Mouse (Mus musculus) G1E (cell line): Measurements from ENCODE around the gene Tm7sf3.

Experiments used
- CTCF ChIP-seq: IDR thresholded peaks from 2 replicates; pipeline ENCODE4 v1.5.1; 2012; ENCODE audit warnings: low read depth, low read length, inconsistent platforms, mixed read lengths
- GATA1 ChIP-seq: IDR thresholded peaks from 2 replicates; pipeline ENCODE4 v1.6.1; 2012; ENCODE audit warnings: borderline replicate concordance, low read length, inconsistent platforms, mixed read lengths

- TF ChIP-seq GATA1: no peak
- no peak for TF ChIP-seq CTCF
Measured at GRCm38 (mm10) chr6:146572073-146572472, 70.6 kb downstream of the Tm7sf3 start.
